Mouse (Mus musculus): ENCODE measurements around the gene Coro7. TPM values are rescaled to one million over a fixed set of nuclear protein-coding genes. Genes with fewer than 3 reads are reported as not detected.

The Coro7 gene
- polyA plus RNA-seq, 1 experiment from 2014 or later, result 13.7 TPM

DNA sequence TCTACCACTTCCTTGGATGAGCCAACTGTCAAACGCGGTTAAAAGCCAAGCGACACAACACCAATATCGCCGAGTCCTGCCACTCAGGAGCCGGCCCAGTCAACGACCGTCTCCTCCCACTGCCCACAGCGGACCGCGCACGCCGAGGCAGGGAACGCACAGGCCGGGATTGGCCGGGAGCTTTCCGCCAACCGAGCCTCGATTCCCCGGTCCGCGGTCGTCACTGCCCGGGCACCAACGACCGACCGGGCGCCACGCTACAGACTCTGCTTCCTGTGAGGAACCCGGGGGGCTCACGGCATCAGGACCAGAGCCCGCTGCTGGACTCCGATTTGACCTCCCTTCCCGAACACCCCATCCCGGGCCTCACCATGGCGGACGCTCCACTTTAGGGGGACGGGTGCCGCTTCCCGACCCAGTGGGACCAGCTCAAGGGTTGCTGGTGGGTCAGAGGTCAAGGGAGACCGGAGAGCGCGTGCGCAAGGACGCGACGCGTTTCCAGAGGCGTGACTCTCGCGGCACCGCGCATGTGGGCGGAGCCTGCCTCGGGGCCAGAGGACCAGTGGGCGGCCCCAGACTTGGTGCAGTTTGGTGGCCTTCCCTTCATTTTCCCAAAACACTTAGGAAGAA lies 55.0 kb downstream of the Coro7 start, which contains the start of gene Pam16:
Gene Pam16 (minus strand): TSS at position 508 of the 630 bp plus-strand sequence.
- Histone ChIP-seq H3K27me3 (ENCODE audit: control insufficient read depth, insufficient read depth, low read length) (no peaks in the 10 kb centered on the region), H3K27ac (ENCODE audit: low read length) (peak within 1 kb of the TSS; percentile 90), H3K4me1 (ENCODE audit: control insufficient read depth, insufficient read depth, low read length) (peaks cover 28% of the 10 kb centered on the region), H3K9ac (ENCODE audit: low read length) (peak within 1 kb of the TSS; percentile 94), H3K4me2 (ENCODE audit: low read depth, low read length) (peak within 1 kb of the TSS; percentile 88), H3K36me3 (ENCODE audit: control insufficient read depth, insufficient read depth) (no peaks in the 10 kb centered on the region), H3K9me3 (replicated peaks; ENCODE audit: control insufficient read depth, low read length) (no peaks in the 10 kb centered on the region), H3K4me3 (ENCODE audit: low read length) (peak within 1 kb of the TSS; percentile 89)
- peak; percentile 89 for ATAC-seq (replicated peaks; ENCODE audit: extremely low read depth, insufficient read depth, low FRiP score)
- WGBS, result under 1% methylated on average over 56 of the region's 56 CpGs

DNA sequence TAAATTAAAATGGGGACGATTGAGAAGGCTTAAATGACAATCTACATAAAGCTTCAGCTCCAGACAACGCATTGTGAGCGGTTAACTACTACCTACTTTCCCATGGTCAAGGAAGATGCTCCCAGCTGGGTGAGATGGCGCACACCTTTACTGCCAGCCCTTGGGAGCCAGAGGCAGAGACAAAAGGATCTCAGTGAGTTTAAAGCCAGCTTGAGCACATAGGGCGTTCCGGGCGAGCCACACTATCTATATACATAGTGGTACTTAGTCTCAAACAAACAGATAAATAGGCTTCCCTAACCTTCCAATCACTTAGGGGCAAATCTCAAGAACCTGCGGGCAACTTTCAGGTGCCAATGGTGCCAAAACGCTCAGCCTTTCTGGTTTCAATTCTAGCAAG lies 55.5 kb downstream of the Coro7 start:
- peak overlapping the region; percentile 94 for H3K9ac ChIP-seq (ENCODE audit: low read length)
- peak overlapping the region; percentile 89 for H3K4me3 ChIP-seq (ENCODE audit: low read length)
- no peak for ATAC-seq (replicated peaks; ENCODE audit: extremely low read depth, insufficient read depth, low FRiP score)
- H3K4me1 ChIP-seq (ENCODE audit: control insufficient read depth, insufficient read depth, low read length), result peaks cover 29% of the 10 kb centered on the region
- 14% methylated on average over 9 of the region's 9 CpGs for WGBS
- no peaks in the 10 kb centered on the region for H3K9me3 ChIP-seq (replicated peaks; ENCODE audit: control insufficient read depth, low read length)
- H3K27me3 ChIP-seq (ENCODE audit: control insufficient read depth, insufficient read depth, low read length), result no peaks in the 10 kb centered on the region
- no peaks in the 10 kb centered on the region; the same call in 1 of the 2 replicates for H3K36me3 ChIP-seq (ENCODE audit: control insufficient read depth, insufficient read depth)
- peak overlapping the region; percentile 88 for H3K4me2 ChIP-seq (ENCODE audit: low read depth, low read length)
- peak overlapping the region; percentile 90 for H3K27ac ChIP-seq (ENCODE audit: low read length)

DNA sequence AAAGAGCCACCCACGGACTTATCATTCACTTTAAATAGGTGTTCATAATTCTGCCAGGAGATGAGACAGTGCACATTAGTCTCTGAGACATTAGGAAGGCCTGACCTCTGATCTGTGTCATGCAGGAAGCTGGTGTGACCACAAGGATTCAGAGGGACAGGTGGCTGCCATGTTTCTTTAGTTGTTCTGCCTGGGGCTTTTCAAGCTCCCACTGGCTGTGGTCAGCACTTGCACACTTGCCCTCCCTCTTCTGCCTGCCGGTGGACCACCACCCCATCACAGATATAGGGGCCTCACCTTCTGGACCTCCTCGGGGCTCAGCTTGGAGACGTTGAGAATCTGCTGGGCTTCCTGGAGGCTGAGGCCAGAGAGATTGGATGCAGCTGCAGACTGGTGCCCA lies 62.7 kb downstream of the Coro7 start:
- ATAC-seq (replicated peaks; ENCODE audit: extremely low read depth, insufficient read depth, low FRiP score), result no peak
- 74% methylated on average over 4 of the region's 4 CpGs for WGBS
- peaks cover 32% of the 10 kb centered on the region for H3K36me3 ChIP-seq (ENCODE audit: control insufficient read depth, insufficient read depth)
- no peaks in the 10 kb centered on the region for H3K27me3 ChIP-seq (ENCODE audit: control insufficient read depth, insufficient read depth, low read length)
- H3K4me2 ChIP-seq (ENCODE audit: low read depth, low read length), result no peak overlapping the region
- H3K4me3 ChIP-seq (ENCODE audit: low read length), result no peak overlapping the region
- H3K27ac ChIP-seq (ENCODE audit: low read length), result no peak overlapping the region
- H3K9ac ChIP-seq (ENCODE audit: low read length), result no peak overlapping the region
- no peaks in the 10 kb centered on the region for H3K9me3 ChIP-seq (replicated peaks; ENCODE audit: control insufficient read depth, low read length)
- peaks cover 8% of the 10 kb centered on the region; the same call in 1 of the 2 replicates for H3K4me1 ChIP-seq (ENCODE audit: control insufficient read depth, insufficient read depth, low read length)

DNA sequence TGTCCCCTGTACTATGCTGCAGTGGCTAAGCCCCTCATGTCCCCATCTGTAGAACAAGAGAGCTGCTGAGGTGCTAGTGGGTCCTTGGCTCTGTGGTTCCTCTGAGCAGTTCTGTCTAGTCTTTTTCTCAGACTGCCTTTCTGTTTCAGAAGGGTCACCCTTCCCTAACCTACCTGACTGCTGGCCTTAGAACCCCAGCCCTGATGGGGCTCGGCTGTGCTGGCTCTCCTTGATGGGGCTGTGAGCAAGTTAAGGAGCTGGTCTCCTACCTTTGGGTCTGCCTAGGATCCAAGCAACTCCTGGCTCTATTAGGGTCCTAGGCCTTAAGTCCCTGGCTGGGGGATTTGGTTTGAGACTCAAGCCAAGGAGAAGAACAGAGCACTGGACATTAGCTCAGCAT lies 64.3 kb downstream of the Coro7 start:
- no peak overlapping the region for H3K9ac ChIP-seq (ENCODE audit: low read length)
- no peaks in the 10 kb centered on the region for H3K27me3 ChIP-seq (ENCODE audit: control insufficient read depth, insufficient read depth, low read length)
- no peak overlapping the region for H3K4me2 ChIP-seq (ENCODE audit: low read depth, low read length)
- WGBS, result 82% methylated on average over 1 of the region's 1 CpGs
- H3K9me3 ChIP-seq (replicated peaks; ENCODE audit: control insufficient read depth, low read length), result no peaks in the 10 kb centered on the region
- H3K4me3 ChIP-seq (ENCODE audit: low read length), result no peak overlapping the region
- H3K36me3 ChIP-seq (ENCODE audit: control insufficient read depth, insufficient read depth), result peaks cover 41% of the 10 kb centered on the region
- no peak overlapping the region for H3K27ac ChIP-seq (ENCODE audit: low read length)
- ATAC-seq (replicated peaks; ENCODE audit: extremely low read depth, insufficient read depth, low FRiP score), result no peak
- peaks cover 6% of the 10 kb centered on the region; the same call in 1 of the 2 replicates for H3K4me1 ChIP-seq (ENCODE audit: control insufficient read depth, insufficient read depth, low read length)

DNA sequence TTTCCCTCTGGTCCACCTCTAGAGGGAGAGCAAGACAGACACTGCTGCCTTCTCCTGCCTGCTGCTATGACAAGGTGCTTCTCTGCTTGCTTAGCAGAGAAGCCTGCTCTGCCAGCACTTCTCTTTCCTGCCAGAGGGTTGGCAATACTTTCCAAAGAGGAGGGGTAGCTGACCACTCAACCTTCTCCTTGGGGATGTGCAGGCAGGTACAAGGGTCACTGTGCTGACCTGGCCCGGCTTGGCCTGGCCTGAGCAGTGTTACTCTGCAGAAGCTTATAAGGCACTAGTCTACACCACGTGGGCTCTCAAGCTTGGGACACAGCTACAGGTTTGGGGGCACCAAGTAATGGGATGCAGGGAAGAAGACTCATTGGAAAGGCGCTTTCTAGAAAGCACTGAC lies 64.9 kb downstream of the Coro7 start:
- H3K4me2 ChIP-seq (ENCODE audit: low read depth, low read length), result no peak overlapping the region
- H3K4me3 ChIP-seq (ENCODE audit: low read length), result no peak overlapping the region
- H3K27me3 ChIP-seq (ENCODE audit: control insufficient read depth, insufficient read depth, low read length), result no peaks in the 10 kb centered on the region
- no peaks in the 10 kb centered on the region for H3K9me3 ChIP-seq (replicated peaks; ENCODE audit: control insufficient read depth, low read length)
- ATAC-seq (replicated peaks; ENCODE audit: extremely low read depth, insufficient read depth, low FRiP score), result no peak
- no peak overlapping the region for H3K27ac ChIP-seq (ENCODE audit: low read length)
- no peak overlapping the region for H3K9ac ChIP-seq (ENCODE audit: low read length)
- 91% methylated on average over 3 of the region's 3 CpGs for WGBS
- H3K36me3 ChIP-seq (ENCODE audit: control insufficient read depth, insufficient read depth), result peaks cover 41% of the 10 kb centered on the region
- H3K4me1 ChIP-seq (ENCODE audit: control insufficient read depth, insufficient read depth, low read length), result peaks cover 2% of the 10 kb centered on the region; the same call in 1 of the 2 replicates

DNA sequence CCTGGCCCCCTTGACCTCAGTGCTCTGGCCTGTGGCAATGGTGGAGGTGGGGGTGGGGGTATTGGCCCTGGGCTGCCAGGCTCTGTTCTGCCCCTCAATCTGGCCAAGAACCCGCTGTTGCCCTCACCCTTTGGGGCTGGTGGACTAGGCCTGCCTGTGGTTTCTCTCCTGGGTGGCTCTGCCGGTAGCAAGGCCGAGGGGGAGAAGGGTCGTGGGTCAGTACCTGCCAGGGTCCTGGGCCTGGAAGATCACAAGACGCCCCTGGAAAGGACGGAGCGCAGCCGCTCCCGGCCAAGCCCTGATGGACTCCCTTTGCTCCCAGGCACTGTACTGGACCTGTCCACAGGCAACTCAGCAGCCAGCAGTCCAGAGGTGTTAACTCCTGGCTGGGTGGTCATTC lies 65.8 kb downstream of the Coro7 start:
- Histone ChIP-seq H3K4me2 (ENCODE audit: low read depth, low read length) (no peak overlapping the region), H3K4me3 (ENCODE audit: low read length) (no peak overlapping the region), H3K9me3 (replicated peaks; ENCODE audit: control insufficient read depth, low read length) (no peaks in the 10 kb centered on the region), H3K27me3 (ENCODE audit: control insufficient read depth, insufficient read depth, low read length) (no peaks in the 10 kb centered on the region), H3K36me3 (ENCODE audit: control insufficient read depth, insufficient read depth) (peaks cover 41% of the 10 kb centered on the region), H3K4me1 (ENCODE audit: control insufficient read depth, insufficient read depth, low read length) (no peaks in the 10 kb centered on the region), H3K9ac (ENCODE audit: low read length) (no peak overlapping the region), H3K27ac (ENCODE audit: low read length) (no peak overlapping the region)
- no peak for ATAC-seq (replicated peaks; ENCODE audit: extremely low read depth, insufficient read depth, low FRiP score)
- 95% methylated on average over 9 of the region's 9 CpGs for WGBS

DNA sequence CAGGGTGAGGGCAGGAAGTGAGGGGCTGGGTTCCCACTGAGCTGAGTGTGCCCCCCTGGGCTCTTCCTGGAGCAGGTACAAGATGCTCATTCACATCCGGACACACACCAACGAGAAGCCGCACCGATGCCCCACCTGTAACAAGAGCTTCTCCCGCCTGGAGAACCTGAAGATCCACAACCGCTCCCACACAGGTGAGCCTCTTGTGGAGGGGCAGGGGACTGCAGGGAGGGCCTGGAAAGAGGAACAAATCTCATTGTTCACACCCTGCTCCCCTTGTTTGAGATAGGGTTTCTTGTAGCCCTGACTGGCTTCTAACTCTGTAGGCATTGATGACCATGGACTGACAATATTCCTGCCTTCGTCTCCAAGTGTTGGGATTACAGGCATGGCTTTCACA lies 67.9 kb downstream of the Coro7 start:
- H3K4me3 ChIP-seq (ENCODE audit: low read length), result no peak overlapping the region
- H3K9ac ChIP-seq (ENCODE audit: low read length), result no peak overlapping the region
- H3K27me3 ChIP-seq (ENCODE audit: control insufficient read depth, insufficient read depth, low read length), result no peaks in the 10 kb centered on the region
- peaks cover 14% of the 10 kb centered on the region for H3K4me1 ChIP-seq (ENCODE audit: control insufficient read depth, insufficient read depth, low read length)
- H3K4me2 ChIP-seq (ENCODE audit: low read depth, low read length), result no peak overlapping the region
- ATAC-seq (replicated peaks; ENCODE audit: extremely low read depth, insufficient read depth, low FRiP score), result no peak
- H3K9me3 ChIP-seq (replicated peaks; ENCODE audit: control insufficient read depth, low read length), result no peaks in the 10 kb centered on the region
- peaks cover 40% of the 10 kb centered on the region for H3K36me3 ChIP-seq (ENCODE audit: control insufficient read depth, insufficient read depth)
- 91% methylated on average over 7 of the region's 7 CpGs for WGBS
- H3K27ac ChIP-seq (ENCODE audit: low read length), result no peak overlapping the region

DNA sequence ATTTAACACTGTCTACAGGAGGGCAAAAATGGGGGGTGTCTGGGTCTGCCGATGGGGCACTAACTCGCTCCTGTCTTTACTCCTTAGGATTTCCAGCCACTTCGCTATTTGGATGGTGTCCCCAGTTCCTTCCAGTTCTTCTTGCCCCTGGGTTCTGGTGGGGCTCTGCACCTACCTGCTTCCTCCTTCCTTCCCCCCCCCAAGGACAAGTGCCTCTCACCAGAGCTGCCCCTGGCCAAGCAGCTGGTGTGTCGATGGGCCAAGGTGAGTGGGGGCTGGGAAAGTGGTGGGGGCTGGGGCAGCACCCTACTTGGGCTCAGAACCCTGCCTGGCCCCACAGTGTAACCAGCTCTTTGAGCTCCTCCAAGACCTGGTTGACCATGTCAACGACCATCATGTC lies 68.4 kb downstream of the Coro7 start:
- no peak overlapping the region for H3K4me2 ChIP-seq (ENCODE audit: low read depth, low read length)
- 86% methylated on average over 5 of the region's 5 CpGs for WGBS
- peaks cover 18% of the 10 kb centered on the region for H3K4me1 ChIP-seq (ENCODE audit: control insufficient read depth, insufficient read depth, low read length)
- no peaks in the 10 kb centered on the region for H3K9me3 ChIP-seq (replicated peaks; ENCODE audit: control insufficient read depth, low read length)
- H3K27me3 ChIP-seq (ENCODE audit: control insufficient read depth, insufficient read depth, low read length), result no peaks in the 10 kb centered on the region
- no peak overlapping the region for H3K4me3 ChIP-seq (ENCODE audit: low read length)
- ATAC-seq (replicated peaks; ENCODE audit: extremely low read depth, insufficient read depth, low FRiP score), result no peak
- H3K9ac ChIP-seq (ENCODE audit: low read length), result no peak overlapping the region
- peaks cover 35% of the 10 kb centered on the region for H3K36me3 ChIP-seq (ENCODE audit: control insufficient read depth, insufficient read depth)
- no peak overlapping the region for H3K27ac ChIP-seq (ENCODE audit: low read length)

DNA sequence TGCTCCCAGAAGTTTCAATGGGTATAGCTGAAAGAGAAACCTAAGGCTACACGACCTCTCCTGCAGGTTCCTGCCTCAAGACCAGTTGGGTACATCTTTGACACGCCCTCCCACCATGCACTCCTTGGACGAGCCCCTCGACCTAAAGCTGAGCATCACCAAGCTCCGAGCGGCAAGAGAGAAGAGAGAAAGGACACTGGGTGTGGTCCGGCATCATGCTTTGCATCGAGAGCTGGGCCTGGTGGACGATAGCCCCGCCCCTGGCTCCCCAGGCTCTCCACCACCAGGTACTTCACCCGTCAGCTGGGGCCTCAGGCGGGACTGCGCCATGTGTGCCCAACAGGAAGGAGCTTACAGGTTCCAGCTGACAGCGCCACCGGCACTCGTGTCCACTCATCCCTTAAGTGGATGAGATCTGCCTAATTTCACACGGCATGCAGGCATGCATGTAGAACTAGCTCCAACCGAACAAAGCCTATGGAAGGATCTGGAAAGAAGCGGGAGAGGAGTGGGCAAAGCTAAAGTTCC lies 71.0 kb downstream of the Coro7 start:
- Histone ChIP-seq H3K4me2 (ENCODE audit: low read depth, low read length) (no peak overlapping the region), H3K9me3 (replicated peaks; ENCODE audit: control insufficient read depth, low read length) (no peaks in the 10 kb centered on the region), H3K27ac (ENCODE audit: low read length) (no peak overlapping the region), H3K36me3 (ENCODE audit: control insufficient read depth, insufficient read depth) (peaks cover 24% of the 10 kb centered on the region), H3K4me1 (ENCODE audit: control insufficient read depth, insufficient read depth, low read length) (peaks cover 41% of the 10 kb centered on the region), H3K9ac (ENCODE audit: low read length) (no peak overlapping the region), H3K4me3 (ENCODE audit: low read length) (no peak overlapping the region), H3K27me3 (ENCODE audit: control insufficient read depth, insufficient read depth, low read length) (no peaks in the 10 kb centered on the region)
- 77% methylated on average over 19 of the region's 19 CpGs for WGBS
- no peak for ATAC-seq (replicated peaks; ENCODE audit: extremely low read depth, insufficient read depth, low FRiP score)
